Mouse (Mus musculus): ENCODE data around the gene Zfp423. TPM values are rescaled to one million over a fixed set of nuclear protein-coding genes. Genes with fewer than 3 reads are reported as not detected.

The Zfp423 gene
- polyA plus RNA-seq, 1 experiment from 2014 or later = 35.0 TPM

- H3K27me3 ChIP-seq (ENCODE audit: control insufficient read depth, insufficient read depth, low read length) = no peaks in the 10 kb centered on the region
- no peaks in the 10 kb centered on the region for H3K9me3 ChIP-seq (ENCODE audit: control insufficient read depth, low read length)
- peaks cover 25% of the 10 kb centered on the region; the same call in 1 of the 2 replicates for H3K4me1 ChIP-seq (ENCODE audit: control insufficient read depth, insufficient read depth, low read length)
- H3K4me2 ChIP-seq (ENCODE audit: low read depth, low read length) = no peak overlapping the region
- 55% methylated on average over 8 of the region's 8 CpGs for WGBS
- H3K9ac ChIP-seq (replicated peaks; ENCODE audit: low read depth, low read length) = no peak overlapping the region; the same call in 1 of the 2 replicates
- H3K4me3 ChIP-seq (ENCODE audit: low read depth, low read length) = no peak overlapping the region
- H3K27ac ChIP-seq (ENCODE audit: low read depth, low read length) = peak overlapping the region; percentile 55
- no peaks in the 10 kb centered on the region for H3K36me3 ChIP-seq (ENCODE audit: control insufficient read depth, insufficient read depth, low read length)
- 0 out of 2 replicates have a peak, but pooled peaks have one; percentile 13 for ATAC-seq (ENCODE audit: low read depth)
These were observed 206.2 kb downstream of the Zfp423 start for GRCm38 (mm10) chr8:87753148-87753547.

GRCm38 (mm10) chr8:87752710-87753109 lies 206.7 kb downstream of the Zfp423 start:
- Histone ChIP-seq H3K4me1 (ENCODE audit: control insufficient read depth, insufficient read depth, low read length) (peaks cover 27% of the 10 kb centered on the region; the same call in 1 of the 2 replicates), H3K36me3 (ENCODE audit: control insufficient read depth, insufficient read depth, low read length) (no peaks in the 10 kb centered on the region), H3K4me3 (ENCODE audit: low read depth, low read length) (no peak overlapping the region), H3K9me3 (ENCODE audit: control insufficient read depth, low read length) (no peaks in the 10 kb centered on the region), H3K27ac (ENCODE audit: low read depth, low read length) (peak overlapping the region; percentile 55; the same call in 1 of the 2 replicates), H3K27me3 (ENCODE audit: control insufficient read depth, insufficient read depth, low read length) (no peaks in the 10 kb centered on the region), H3K4me2 (ENCODE audit: low read depth, low read length) (no peak overlapping the region), H3K9ac (replicated peaks; ENCODE audit: low read depth, low read length) (peak overlapping the region; percentile 16; the same call in 1 of the 2 replicates)
- WGBS = 21% methylated on average over 13 of the region's 13 CpGs
- peak; percentile 64 for ATAC-seq (ENCODE audit: low read depth)

- Histone ChIP-seq H3K9me3 (ENCODE audit: control insufficient read depth, low read length) (no peaks in the 10 kb centered on the region), H3K9ac (replicated peaks; ENCODE audit: low read depth, low read length) (no peak overlapping the region), H3K27ac (ENCODE audit: low read depth, low read length) (0 out of 2 replicates have a peak overlapping the region, but pooled peaks have one; percentile 1), H3K4me2 (ENCODE audit: low read depth, low read length) (no peak overlapping the region), H3K36me3 (ENCODE audit: control insufficient read depth, insufficient read depth, low read length) (no peaks in the 10 kb centered on the region), H3K4me1 (ENCODE audit: control insufficient read depth, insufficient read depth, low read length) (peaks cover 57% of the 10 kb centered on the region), H3K27me3 (ENCODE audit: control insufficient read depth, insufficient read depth, low read length) (no peaks in the 10 kb centered on the region), H3K4me3 (ENCODE audit: low read depth, low read length) (no peak overlapping the region)
- no peak for ATAC-seq (ENCODE audit: low read depth)
- 25% methylated on average over 8 of the region's 8 CpGs for WGBS
These were observed 211.8 kb downstream of the Zfp423 start for GRCm38 (mm10) chr8:87747582-87747981.

GRCm38 (mm10) chr8:87747142-87747541 lies 212.3 kb downstream of the Zfp423 start:
- no peak overlapping the region for H3K4me3 ChIP-seq (ENCODE audit: low read depth, low read length)
- H3K9me3 ChIP-seq (ENCODE audit: control insufficient read depth, low read length) = no peaks in the 10 kb centered on the region
- 0 out of 2 replicates have a peak overlapping the region, but pooled peaks have one; percentile 1 for H3K27ac ChIP-seq (ENCODE audit: low read depth, low read length)
- H3K4me2 ChIP-seq (ENCODE audit: low read depth, low read length) = no peak overlapping the region
- peaks cover 57% of the 10 kb centered on the region for H3K4me1 ChIP-seq (ENCODE audit: control insufficient read depth, insufficient read depth, low read length)
- no peak for ATAC-seq (ENCODE audit: low read depth)
- H3K9ac ChIP-seq (replicated peaks; ENCODE audit: low read depth, low read length) = no peak overlapping the region
- H3K27me3 ChIP-seq (ENCODE audit: control insufficient read depth, insufficient read depth, low read length) = no peaks in the 10 kb centered on the region
- no peaks in the 10 kb centered on the region for H3K36me3 ChIP-seq (ENCODE audit: control insufficient read depth, insufficient read depth, low read length)
- 10% methylated on average over 8 of the region's 8 CpGs for WGBS

- ATAC-seq (ENCODE audit: low read depth) = 0 out of 2 replicates have a peak, but pooled peaks have one; percentile 9
- Histone ChIP-seq H3K4me2 (ENCODE audit: low read depth, low read length) (no peak overlapping the region; the same call in 1 of the 2 replicates), H3K4me1 (ENCODE audit: control insufficient read depth, insufficient read depth, low read length) (peaks cover 63% of the 10 kb centered on the region), H3K36me3 (ENCODE audit: control insufficient read depth, insufficient read depth, low read length) (no peaks in the 10 kb centered on the region), H3K9me3 (ENCODE audit: control insufficient read depth, low read length) (no peaks in the 10 kb centered on the region), H3K9ac (replicated peaks; ENCODE audit: low read depth, low read length) (no peak overlapping the region), H3K27me3 (ENCODE audit: control insufficient read depth, insufficient read depth, low read length) (no peaks in the 10 kb centered on the region), H3K27ac (ENCODE audit: low read depth, low read length) (peak overlapping the region; percentile 79), H3K4me3 (ENCODE audit: low read depth, low read length) (no peak overlapping the region)
- 30% methylated on average over 14 of the region's 14 CpGs for WGBS
These were observed 213.3 kb downstream of the Zfp423 start for GRCm38 (mm10) chr8:87746072-87746471.

GRCm38 (mm10) chr8:87745125-87745698 lies 214.2 kb downstream of the Zfp423 start:
- Histone ChIP-seq H3K9ac (replicated peaks; ENCODE audit: low read depth, low read length) (no peak overlapping the region), H3K9me3 (ENCODE audit: control insufficient read depth, low read length) (no peaks in the 10 kb centered on the region), H3K27me3 (ENCODE audit: control insufficient read depth, insufficient read depth, low read length) (no peaks in the 10 kb centered on the region), H3K4me2 (ENCODE audit: low read depth, low read length) (no peak overlapping the region), H3K4me3 (ENCODE audit: low read depth, low read length) (no peak overlapping the region), H3K27ac (ENCODE audit: low read depth, low read length) (peak overlapping the region; percentile 79; the same call in 1 of the 2 replicates), H3K36me3 (ENCODE audit: control insufficient read depth, insufficient read depth, low read length) (no peaks in the 10 kb centered on the region), H3K4me1 (ENCODE audit: control insufficient read depth, insufficient read depth, low read length) (peaks cover 63% of the 10 kb centered on the region)
- 42% methylated on average over 20 of the region's 20 CpGs for WGBS
- ATAC-seq (ENCODE audit: low read depth) = 0 out of 2 replicates have a peak, but pooled peaks have one; percentile 33

- H3K36me3 ChIP-seq (ENCODE audit: control insufficient read depth, insufficient read depth, low read length) = no peaks in the 10 kb centered on the region
- peak overlapping the region; percentile 79 for H3K27ac ChIP-seq (ENCODE audit: low read depth, low read length)
- H3K4me2 ChIP-seq (ENCODE audit: low read depth, low read length) = no peak overlapping the region
- H3K9ac ChIP-seq (replicated peaks; ENCODE audit: low read depth, low read length) = no peak overlapping the region
- peaks cover 63% of the 10 kb centered on the region for H3K4me1 ChIP-seq (ENCODE audit: control insufficient read depth, insufficient read depth, low read length)
- 78% methylated on average over 6 of the region's 6 CpGs for WGBS
- H3K27me3 ChIP-seq (ENCODE audit: control insufficient read depth, insufficient read depth, low read length) = no peaks in the 10 kb centered on the region
- no peaks in the 10 kb centered on the region for H3K9me3 ChIP-seq (ENCODE audit: control insufficient read depth, low read length)
- no peak for ATAC-seq (ENCODE audit: low read depth)
- no peak overlapping the region for H3K4me3 ChIP-seq (ENCODE audit: low read depth, low read length)
These were observed 214.8 kb downstream of the Zfp423 start for GRCm38 (mm10) chr8:87744556-87744955.

- Histone ChIP-seq H3K9me3 (ENCODE audit: control insufficient read depth, low read length) (no peaks in the 10 kb centered on the region), H3K27me3 (ENCODE audit: control insufficient read depth, insufficient read depth, low read length) (no peaks in the 10 kb centered on the region), H3K4me3 (ENCODE audit: low read depth, low read length) (no peak overlapping the region), H3K4me2 (ENCODE audit: low read depth, low read length) (no peak overlapping the region), H3K36me3 (ENCODE audit: control insufficient read depth, insufficient read depth, low read length) (no peaks in the 10 kb centered on the region), H3K4me1 (ENCODE audit: control insufficient read depth, insufficient read depth, low read length) (peaks cover 46% of the 10 kb centered on the region), H3K9ac (replicated peaks; ENCODE audit: low read depth, low read length) (no peak overlapping the region), H3K27ac (ENCODE audit: low read depth, low read length) (peak overlapping the region; percentile 58; the same call in 1 of the 2 replicates)
- peak; percentile 63; the same call in 1 of the 2 replicates for ATAC-seq (ENCODE audit: low read depth)
- WGBS = 31% methylated on average over 19 of the region's 19 CpGs
These were observed 217.4 kb downstream of the Zfp423 start for GRCm38 (mm10) chr8:87742016-87742415.

- Histone ChIP-seq H3K4me1 (ENCODE audit: control insufficient read depth, insufficient read depth, low read length) (peaks cover 38% of the 10 kb centered on the region), H3K4me3 (ENCODE audit: low read depth, low read length) (no peak overlapping the region), H3K9me3 (ENCODE audit: control insufficient read depth, low read length) (no peaks in the 10 kb centered on the region), H3K4me2 (ENCODE audit: low read depth, low read length) (no peak overlapping the region), H3K27me3 (ENCODE audit: control insufficient read depth, insufficient read depth, low read length) (no peaks in the 10 kb centered on the region), H3K36me3 (ENCODE audit: control insufficient read depth, insufficient read depth, low read length) (no peaks in the 10 kb centered on the region), H3K27ac (ENCODE audit: low read depth, low read length) (peak overlapping the region; percentile 40; the same call in 1 of the 2 replicates), H3K9ac (replicated peaks; ENCODE audit: low read depth, low read length) (no peak overlapping the region)
- ATAC-seq (ENCODE audit: low read depth) = no peak
- WGBS = 57% methylated on average over 11 of the region's 11 CpGs
These were observed 218.4 kb downstream of the Zfp423 start for GRCm38 (mm10) chr8:87740946-87741530.
